Mouse (Mus musculus): Measurements from ENCODE around the gene Plk1.

The Plk1 gene

GRCm38 (mm10) chr7:122196771-122197170 lies 37.5 kb downstream of the Plk1 start:
- DNase-seq = no peak

- DNase-seq = peak in 1 of 2 experiments; percentile 55
Measured at GRCm38 (mm10) chr7:122197306-122197705, 38.1 kb downstream of the Plk1 start.

- peak in 1 of 2 experiments; percentile 21 for DNase-seq
Measured at GRCm38 (mm10) chr7:122199296-122199695, 40.1 kb downstream of the Plk1 start.

- DNase-seq = no peak
Measured at GRCm38 (mm10) chr7:122203936-122204335, 44.7 kb downstream of the Plk1 start.

GRCm38 (mm10) chr7:122206121-122206520 lies 46.9 kb downstream of the Plk1 start:
- no peak for DNase-seq

GRCm38 (mm10) chr7:122208276-122209021 lies 49.2 kb downstream of the Plk1 start:
- peak; percentile 26 to 35 for DNase-seq

- DNase-seq = peak; percentile 52 to 57
Measured at GRCm38 (mm10) chr7:122219315-122219801, 60.1 kb downstream of the Plk1 start, which contains the start of gene Chp2. Gene Chp2 (plus strand): TSS chr7:122219496.
